ENCODE assay signal across 8 mouse cellular contexts in genomic region chrX:71365011-71365410, GRCm38 (mm10). TPM values are rescaled to one million over a fixed set of nuclear protein-coding genes. Genes with fewer than 3 reads are reported as not detected.
DNase-seq lines count a peak whose midpoint lies in the region; ATAC-seq lines count a peak whose summit lies in the region.

No protein-coding gene starts in this region.

- H3K9me3 ChIP-seq in hindbrain, embryonic 10.5 days: no peaks in the 10 kb centered on the region; the same call in 1 of the 2 replicates

- H3K4me1 ChIP-seq in hindbrain, embryonic 10.5 days (replicated peaks): no peaks in the 10 kb centered on the region

- H3K27ac ChIP-seq in hindbrain, embryonic 10.5 days: peak overlapping the region; percentile 84

- no peaks in the 10 kb centered on the region for H3K27me3 ChIP-seq in hindbrain, embryonic 10.5 days (ENCODE audit: insufficient read depth, poor library complexity, severe bottlenecking)

- peak; percentile 19 for DNase-seq in gastrocnemius, adult 18-20 months (ENCODE audit: low spot score)
- no peak for DNase-seq in gastrocnemius, postnatal 25 days
- peak; percentile 21 for DNase-seq in adrenal gland, postnatal 25 days
- no peak for DNase-seq in hindbrain, embryonic 10.5 days (ENCODE audit: low spot score)
- peak; percentile 3 to 8 for DNase-seq in layer of hippocampus, postnatal 36 days
- DNase-seq in spleen, postnatal 4 days (ENCODE audit: low spot score in 2 of 2): peak; percentile 13 to 67

- H3K36me3 ChIP-seq in hindbrain, embryonic 10.5 days: no peaks in the 10 kb centered on the region

- ATAC-seq in erythroblast, adult 5-6 weeks (replicated peaks; ENCODE audit: low FRiP score, poor library complexity, severe bottlenecking): 0 out of 2 replicates have a peak, but pooled peaks have one; percentile 20
- ATAC-seq in megakaryocyte progenitor cell, adult 5-6 weeks (replicated peaks; ENCODE audit: poor library complexity): peak; percentile 45

- WGBS in hindbrain, embryonic 10.5 days: 18% methylated on average over 20 of the region's 20 CpGs

- H3K4me3 ChIP-seq in hindbrain, embryonic 10.5 days: peak overlapping the region; percentile 62

RNA-seq across cellular contexts. Expression of gene Mtmr1, which starts 0.5 kb away (rescaled TPM):
- total RNA-seq in gastrocnemius, adult 18-20 months (2021): 10 to 100 TPM; 36.8 to 42.5 TPM
- total RNA-seq in gastrocnemius, postnatal 25 days (2021): 10 to 100 TPM; 28.9 to 31.1 TPM
- total RNA-seq in adrenal gland, postnatal 25 days (2021): 36.4 and 40.3 TPM in 2 replicates
- total RNA-seq in erythroblast, adult 5-6 weeks (2015; ENCODE audit: low replicate concordance): 8.2 and 53.0 TPM in 2 replicates
- total RNA-seq in erythroblast, adult 5-6 weeks (2017; ENCODE audit: low replicate concordance): 5.5 and 13.2 TPM in 2 replicates
- 6.3 and 7.9 TPM in 2 replicates for polyA plus RNA-seq in hindbrain, embryonic 10.5 days (2016; fragmentation: Nextera tagmentation; extraction: Ambion mirVana)
- total RNA-seq in layer of hippocampus, postnatal 36 days (2021): 10 to 100 TPM; 59.2 to 61.8 TPM
- 32.7 and 40.1 TPM in 2 replicates for total RNA-seq in megakaryocyte progenitor cell, adult 5-6 weeks (2015)
- total RNA-seq in megakaryocyte progenitor cell, adult 5-6 weeks (2017): 33.0 and 35.6 TPM in 2 replicates

Comparison
In these comparisons a context has a peak if more than half of its experiments do, and no peak if none do; other contexts are left out.
1. DNase-seq: peak in gastrocnemius, adult 18-20 months (single experiment), adrenal gland, postnatal 25 days (single experiment), layer of hippocampus, postnatal 36 days (2 of 2) and spleen, postnatal 4 days (2 of 2); none in gastrocnemius, postnatal 25 days (single experiment) and hindbrain, embryonic 10.5 days (single experiment).